Mouse (Mus musculus): ENCODE data around the gene Taf3.

DNA sequence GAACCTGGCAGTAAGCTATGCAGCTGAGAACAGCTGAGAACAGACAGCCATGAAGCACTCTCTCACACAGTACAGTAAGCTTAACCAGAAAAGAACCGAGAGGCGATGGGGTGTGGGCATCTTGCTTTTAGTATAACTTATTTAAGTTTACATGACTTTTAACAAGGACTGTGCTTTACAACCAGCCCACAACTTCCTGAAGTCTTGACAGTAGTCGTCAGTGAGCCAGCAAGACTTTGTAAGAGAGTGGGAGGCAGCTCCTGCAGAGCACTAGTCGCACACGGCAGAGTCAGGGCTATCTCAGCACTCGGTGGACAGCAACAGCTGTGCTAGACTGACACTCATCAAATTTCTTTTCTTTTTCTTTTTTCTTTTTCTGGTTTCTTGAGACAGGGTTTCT lies 24.1 kb downstream of the Taf3 start:
- TF ChIP-seq MAX (IDR thresholded peaks at IDR 0.05) (no peak), CTCF (IDR thresholded peaks at IDR 0.05; ENCODE audit: control insufficient read depth, insufficient read depth, insufficient read length) (no peak), MYOG (IDR thresholded peaks at IDR 0.05; ENCODE audit: control insufficient read depth, extremely low read depth, insufficient read length) (no peak), MYOD1 (IDR thresholded peaks at IDR 0.05; ENCODE audit: control insufficient read depth, insufficient read length, low read depth) (no peak)
